Mouse (Mus musculus): ENCODE data around the gene Limch1. TPM values are rescaled to one million over a fixed set of nuclear protein-coding genes. Genes with fewer than 3 reads are reported as not detected.
A peak's percentile ranks its signal among the peaks of the same experiment; 100 is the strongest.

Gene Limch1
- polyA plus RNA-seq, 1 experiment from 2014 or later: 28.3 TPM

DNA sequence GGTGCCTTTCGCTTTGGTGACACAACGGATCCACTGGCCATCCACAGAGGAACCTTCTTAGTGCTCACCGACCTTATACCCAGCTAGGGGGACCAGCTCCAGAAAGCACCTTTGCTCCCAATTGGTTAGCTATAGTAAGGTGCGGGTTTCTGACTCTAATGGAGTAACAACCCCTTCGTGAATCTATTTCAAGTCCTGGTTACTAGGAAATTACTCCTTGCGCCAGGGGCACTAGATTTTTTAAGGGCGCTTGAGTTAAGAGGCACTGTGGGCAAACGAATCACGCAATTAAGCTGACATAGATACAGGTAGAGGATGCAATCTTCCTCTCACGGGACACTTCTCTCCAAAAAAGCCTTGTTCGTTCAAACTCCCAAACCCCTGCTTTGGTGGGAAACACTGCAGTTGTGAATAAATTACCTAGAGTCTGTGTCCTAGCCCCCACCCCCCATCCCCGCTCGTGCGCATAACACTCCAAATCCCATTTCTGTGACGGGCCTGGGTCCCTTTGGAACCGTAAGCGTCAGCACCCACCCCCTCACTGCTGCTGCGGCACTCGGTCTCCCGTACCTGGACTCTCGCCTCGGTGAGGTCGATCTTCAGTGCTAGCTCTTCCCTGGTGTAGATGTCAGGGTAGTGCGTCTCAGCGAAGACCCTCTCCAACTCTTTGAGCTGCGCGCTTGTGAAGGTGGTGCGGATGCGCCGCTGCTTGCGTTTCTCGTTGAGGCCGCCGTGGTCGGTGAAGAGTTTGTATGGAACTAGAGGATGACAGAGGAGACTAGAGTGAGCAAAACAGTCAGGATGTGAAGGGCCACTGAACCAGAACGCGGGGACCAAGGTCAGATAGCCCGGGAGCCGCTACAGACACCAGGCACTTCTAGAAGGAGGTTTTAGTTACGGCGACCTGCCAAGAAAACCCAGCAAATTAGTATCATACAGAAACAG is 351.8 kb downstream of the Limch1 start:
- Histone ChIP-seq H3K4me3 (no peak overlapping the region), H3K4me1 (peaks cover 60% of the 10 kb centered on the region), H3K36me3 (replicated peaks) (no peaks in the 10 kb centered on the region), H3K9me3 (no peaks in the 10 kb centered on the region), H3K27me3 (ENCODE audit: poor library complexity, severe bottlenecking) (peaks cover 100% of the 10 kb centered on the region), H3K27ac (no peak overlapping the region)
- DNase-seq (ENCODE audit: extremely low spot score, low spot score): peak; percentile 52
- under 1% methylated on average over 41 of the region's 41 CpGs for WGBS

DNA sequence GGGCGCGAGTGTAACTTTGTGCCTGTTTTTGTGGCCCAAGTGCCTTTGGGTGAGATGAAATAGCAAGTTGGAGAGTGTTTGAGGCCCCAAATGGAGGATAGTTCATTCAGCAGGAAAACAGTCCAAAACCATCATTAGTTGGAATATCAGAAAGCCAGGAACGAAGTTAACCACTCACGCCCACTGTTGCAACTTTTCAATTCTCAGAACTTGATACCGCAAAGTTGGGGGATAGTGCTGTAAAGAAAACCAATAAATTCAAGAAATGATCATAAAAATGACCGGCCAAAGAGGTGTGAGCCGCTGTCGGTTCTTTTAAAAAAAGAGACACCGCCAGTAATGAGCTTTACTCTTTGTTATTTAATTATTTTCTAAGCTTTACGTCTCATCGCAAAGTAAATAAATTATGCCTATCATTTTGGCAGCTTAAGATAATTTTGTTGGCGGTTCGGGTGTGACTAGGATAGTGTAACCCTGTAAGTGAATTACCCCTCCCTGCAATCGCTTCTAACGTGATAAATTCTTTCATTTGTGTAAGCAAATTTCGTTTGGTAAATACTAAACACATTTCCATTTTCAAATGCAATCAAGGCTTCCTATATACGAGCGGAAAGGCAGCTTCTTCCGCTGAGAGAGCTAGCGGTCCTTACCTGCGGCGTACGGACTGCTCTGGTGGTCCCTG is 352.6 kb downstream of the Limch1 start:
- H3K27ac ChIP-seq: no peak overlapping the region
- no peaks in the 10 kb centered on the region for H3K9me3 ChIP-seq
- DNase-seq (ENCODE audit: extremely low spot score, low spot score): no peak
- no peak overlapping the region for H3K4me3 ChIP-seq
- 2% methylated on average over 23 of the region's 23 CpGs for WGBS
- H3K36me3 ChIP-seq (replicated peaks): no peaks in the 10 kb centered on the region
- H3K27me3 ChIP-seq (ENCODE audit: poor library complexity, severe bottlenecking): peaks cover 100% of the 10 kb centered on the region
- peaks cover 68% of the 10 kb centered on the region for H3K4me1 ChIP-seq

- no peaks in the 10 kb centered on the region for H3K36me3 ChIP-seq (replicated peaks)
- WGBS: under 1% methylated on average over 16 of the region's 16 CpGs
- no peak within 1 kb of the TSS for H3K27ac ChIP-seq
- peaks cover 68% of the 10 kb centered on the region for H3K4me1 ChIP-seq
- peaks cover 100% of the 10 kb centered on the region for H3K27me3 ChIP-seq (ENCODE audit: poor library complexity, severe bottlenecking)
- H3K9me3 ChIP-seq: no peaks in the 10 kb centered on the region
- H3K4me3 ChIP-seq: no peak within 1 kb of the TSS
- DNase-seq (ENCODE audit: extremely low spot score, low spot score): peak; percentile 46
Observed at GRCm38 (mm10) chr5:67098733-67099323, 353.2 kb downstream of the Limch1 start, which contains the start of gene Phox2b. Phox2b (minus strand) TSS chr5:67099301.

GRCm38 (mm10) chr5:67099393-67100271 is 354.0 kb downstream of the Limch1 start:
- under 1% methylated on average over 32 of the region's 32 CpGs for WGBS
- Histone ChIP-seq H3K4me3 (no peak overlapping the region), H3K36me3 (replicated peaks) (no peaks in the 10 kb centered on the region), H3K27ac (no peak overlapping the region), H3K4me1 (peaks cover 68% of the 10 kb centered on the region), H3K9me3 (no peaks in the 10 kb centered on the region), H3K27me3 (ENCODE audit: poor library complexity, severe bottlenecking) (peaks cover 100% of the 10 kb centered on the region)
- peak; percentile 55 for DNase-seq (ENCODE audit: extremely low spot score, low spot score)

DNA sequence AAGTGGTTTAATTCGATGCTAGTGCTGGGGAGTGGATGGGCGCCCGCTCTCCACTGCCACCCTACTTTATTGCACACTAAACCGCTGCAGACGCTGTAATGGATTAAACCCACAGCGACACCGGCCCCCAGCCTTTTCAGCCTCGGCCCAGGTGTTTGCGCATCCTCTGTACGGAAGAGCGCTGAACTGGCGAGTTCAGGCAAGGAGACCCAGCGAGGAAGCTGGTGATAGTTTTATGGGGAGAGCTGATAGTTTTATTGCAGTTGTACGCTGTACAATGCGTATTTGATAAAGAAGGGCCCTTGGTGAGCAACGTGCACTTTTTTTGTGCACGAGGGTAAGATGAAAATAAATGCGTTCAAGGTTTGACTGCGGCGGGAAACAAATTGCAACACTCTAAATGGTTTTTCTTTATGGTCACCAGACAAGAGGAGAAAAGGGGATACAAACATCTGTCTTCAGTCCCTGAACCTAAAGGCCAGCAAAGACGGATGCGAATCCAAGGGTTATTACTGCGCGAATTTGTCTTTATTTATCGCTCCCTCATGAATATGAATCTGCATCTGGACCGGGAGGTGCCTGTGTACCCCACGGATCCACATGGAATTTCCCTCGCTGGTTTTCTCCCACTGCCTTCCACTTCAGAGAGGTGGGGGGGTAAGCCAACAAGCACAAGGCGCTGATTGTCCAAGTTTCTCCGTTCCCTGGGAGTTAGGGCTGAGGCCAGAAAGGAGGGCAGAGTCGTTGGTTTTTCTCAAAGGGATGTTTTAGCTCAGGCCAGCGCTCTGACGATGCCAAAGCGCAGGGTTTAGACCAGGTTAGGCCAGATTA is 355.2 kb downstream of the Limch1 start:
- peaks cover 59% of the 10 kb centered on the region for H3K4me1 ChIP-seq
- H3K9me3 ChIP-seq: no peaks in the 10 kb centered on the region
- DNase-seq (ENCODE audit: extremely low spot score, low spot score): peak; percentile 49
- H3K4me3 ChIP-seq: no peak overlapping the region
- no peak overlapping the region for H3K27ac ChIP-seq
- H3K36me3 ChIP-seq (replicated peaks): no peaks in the 10 kb centered on the region
- peaks cover 100% of the 10 kb centered on the region for H3K27me3 ChIP-seq (ENCODE audit: poor library complexity, severe bottlenecking)
- WGBS: under 1% methylated on average over 34 of the region's 34 CpGs

DNA sequence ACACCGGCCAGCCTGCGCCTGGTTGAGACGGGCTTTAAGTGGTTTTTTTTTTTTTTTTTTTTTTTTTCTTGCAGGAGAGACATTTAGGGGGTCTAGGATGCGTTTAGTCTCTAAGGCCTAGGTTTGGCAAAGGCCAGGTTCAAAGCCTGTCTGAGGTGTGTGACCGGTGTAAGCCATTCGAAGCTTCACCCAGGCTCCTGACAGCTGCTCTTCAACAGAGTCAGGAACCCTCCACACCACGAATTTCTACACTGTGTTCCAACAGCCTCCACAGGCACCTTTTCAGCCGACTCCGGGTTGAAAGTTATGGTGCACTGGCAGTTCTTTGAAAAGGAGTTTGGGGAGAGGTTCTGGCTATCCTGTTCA is 355.8 kb downstream of the Limch1 start:
- Histone ChIP-seq H3K4me1 (peaks cover 53% of the 10 kb centered on the region), H3K27me3 (ENCODE audit: poor library complexity, severe bottlenecking) (peaks cover 100% of the 10 kb centered on the region), H3K36me3 (replicated peaks) (no peaks in the 10 kb centered on the region), H3K27ac (no peak overlapping the region), H3K9me3 (no peaks in the 10 kb centered on the region), H3K4me3 (peak overlapping the region; percentile 30)
- DNase-seq (ENCODE audit: extremely low spot score, low spot score): no peak
- 1% methylated on average over 9 of the region's 9 CpGs for WGBS

DNA sequence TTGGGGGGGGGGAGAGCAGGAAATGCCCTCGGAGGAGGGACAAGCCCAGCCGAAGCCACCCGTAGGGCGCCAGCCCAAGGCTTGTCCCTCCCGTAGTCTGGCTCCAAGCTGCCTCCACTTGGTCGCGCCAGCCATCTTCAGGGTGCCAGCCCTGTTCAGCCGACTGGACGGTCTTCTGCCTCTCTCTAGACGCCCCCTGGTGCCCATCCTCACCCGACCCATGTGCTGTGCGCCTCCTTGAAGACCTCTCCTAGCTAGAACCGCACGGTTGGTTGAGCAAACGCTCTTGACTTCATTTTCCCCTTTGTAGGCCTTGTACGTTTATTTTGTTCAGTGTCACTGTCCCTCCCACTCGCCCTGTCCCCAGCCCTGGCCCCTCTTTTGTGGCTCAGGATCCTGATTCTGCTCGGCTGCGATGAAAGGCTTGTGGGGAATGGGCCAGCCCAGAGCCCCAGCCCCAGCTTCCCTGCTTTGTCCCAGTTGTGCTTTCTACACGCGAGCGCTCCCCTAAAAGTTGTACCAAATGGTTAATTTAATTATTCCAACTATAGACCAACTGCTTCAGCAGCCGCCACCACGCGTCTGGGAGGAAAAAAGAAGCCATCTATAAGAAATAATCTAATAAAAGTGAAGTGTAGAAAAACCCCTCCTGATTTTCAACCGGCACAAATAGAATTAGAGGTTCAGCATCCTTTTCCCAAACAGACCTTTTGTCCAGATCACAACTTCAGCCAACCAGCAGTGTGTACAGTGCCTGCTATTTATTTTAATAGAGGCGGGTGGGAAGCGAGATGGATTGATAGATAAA is 356.4 kb downstream of the Limch1 start:
- 1% methylated on average over 28 of the region's 28 CpGs for WGBS
- Histone ChIP-seq H3K4me3 (peak overlapping the region; percentile 30), H3K27me3 (ENCODE audit: poor library complexity, severe bottlenecking) (peaks cover 99% of the 10 kb centered on the region), H3K27ac (no peak overlapping the region), H3K4me1 (peaks cover 50% of the 10 kb centered on the region), H3K36me3 (replicated peaks) (no peaks in the 10 kb centered on the region), H3K9me3 (no peaks in the 10 kb centered on the region)
- peak; percentile 69 for DNase-seq (ENCODE audit: extremely low spot score, low spot score)

- Histone ChIP-seq H3K36me3 (replicated peaks) (no peaks in the 10 kb centered on the region), H3K9me3 (no peaks in the 10 kb centered on the region), H3K27me3 (ENCODE audit: poor library complexity, severe bottlenecking) (peaks cover 95% of the 10 kb centered on the region), H3K4me1 (peaks cover 43% of the 10 kb centered on the region), H3K4me3 (peak overlapping the region; percentile 2; the same call in 1 of the 2 replicates), H3K27ac (no peak overlapping the region)
- WGBS: 3% methylated on average over 3 of the region's 3 CpGs
- DNase-seq (ENCODE audit: extremely low spot score, low spot score): no peak
Observed at GRCm38 (mm10) chr5:67103016-67103415, 357.4 kb downstream of the Limch1 start.

- Histone ChIP-seq H3K27ac (no peak overlapping the region), H3K4me1 (peaks cover 18% of the 10 kb centered on the region), H3K4me3 (no peak overlapping the region), H3K9me3 (no peaks in the 10 kb centered on the region), H3K36me3 (replicated peaks) (no peaks in the 10 kb centered on the region), H3K27me3 (ENCODE audit: poor library complexity, severe bottlenecking) (peaks cover 77% of the 10 kb centered on the region)
- WGBS: 88% methylated on average over 2 of the region's 2 CpGs
- DNase-seq (ENCODE audit: extremely low spot score, low spot score): no peak
Observed at GRCm38 (mm10) chr5:67106261-67106660, 360.6 kb downstream of the Limch1 start.
